Mouse (Mus musculus): Measurements from ENCODE around the gene Golgb1.

Golgb1 gene

DNA sequence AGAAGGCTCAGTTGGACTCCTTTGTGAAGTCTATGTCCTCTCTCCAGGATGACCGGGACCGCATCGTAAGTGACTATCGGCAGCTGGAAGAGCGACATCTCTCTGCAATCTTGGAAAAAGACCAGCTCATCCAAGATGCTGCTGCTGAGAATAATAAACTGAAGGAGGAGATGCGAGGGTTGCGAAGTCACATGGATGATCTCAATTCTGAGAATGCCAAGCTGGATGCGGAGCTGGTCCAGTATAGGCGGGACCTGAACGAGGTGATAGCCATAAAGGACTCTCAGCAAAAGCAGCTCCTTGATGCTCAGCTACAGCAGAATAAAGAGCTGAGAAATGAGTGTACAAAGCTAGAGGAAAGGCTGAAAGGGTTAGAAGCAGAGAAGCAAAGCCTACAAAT lies 43.6 kb downstream of the Golgb1 start:
- DNase-seq (ENCODE audit: low read depth, low spot score) = no peak

DNA sequence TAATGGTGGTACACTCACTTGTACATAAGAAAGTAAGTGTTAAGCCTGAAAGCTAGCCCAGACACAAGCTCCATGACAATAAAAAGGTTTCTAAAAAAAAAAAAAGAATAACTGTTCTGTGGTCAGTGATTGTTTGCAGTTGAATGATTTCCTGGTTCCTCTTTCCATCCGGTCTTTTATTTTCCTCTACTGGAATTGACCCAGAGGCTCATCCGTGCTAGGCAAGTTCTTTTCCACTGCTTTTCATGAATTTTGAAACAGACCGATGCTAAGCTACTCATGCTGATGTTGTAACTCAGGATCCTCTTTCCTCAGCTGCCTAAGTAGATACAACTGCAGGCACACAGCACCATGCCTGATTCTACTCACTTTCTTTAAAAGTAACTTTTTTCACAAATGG lies 45.5 kb downstream of the Golgb1 start:
- DNase-seq (ENCODE audit: low read depth, low spot score) = peak; percentile 34

DNA sequence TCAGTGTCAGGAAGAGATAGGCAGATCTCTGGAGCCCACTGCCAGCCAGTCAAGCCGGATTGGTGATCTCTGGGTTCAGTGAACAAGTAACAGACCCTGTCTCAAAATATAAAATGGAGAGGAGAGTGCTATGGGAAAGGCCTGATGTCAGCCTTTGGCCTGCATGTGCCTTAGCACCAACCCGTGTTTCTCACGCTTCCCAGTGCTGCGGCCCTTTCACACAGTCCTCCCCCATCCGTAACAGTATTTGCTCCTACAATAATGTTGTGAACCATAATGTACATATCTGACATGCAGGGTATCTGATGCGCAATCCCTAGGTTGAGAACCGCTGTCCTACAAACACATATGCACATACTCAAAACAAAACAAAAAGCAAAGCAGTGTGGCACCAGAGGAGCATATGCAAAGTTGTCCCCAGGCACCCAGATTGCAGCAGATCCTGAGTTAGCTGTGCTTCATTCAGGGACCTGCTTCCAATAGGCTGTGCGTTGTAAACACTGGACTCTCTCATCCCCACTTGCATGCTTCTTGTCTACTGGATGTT lies 46.2 kb downstream of the Golgb1 start:
- peak; percentile 47 for DNase-seq (ENCODE audit: low read depth, low spot score)

DNA sequence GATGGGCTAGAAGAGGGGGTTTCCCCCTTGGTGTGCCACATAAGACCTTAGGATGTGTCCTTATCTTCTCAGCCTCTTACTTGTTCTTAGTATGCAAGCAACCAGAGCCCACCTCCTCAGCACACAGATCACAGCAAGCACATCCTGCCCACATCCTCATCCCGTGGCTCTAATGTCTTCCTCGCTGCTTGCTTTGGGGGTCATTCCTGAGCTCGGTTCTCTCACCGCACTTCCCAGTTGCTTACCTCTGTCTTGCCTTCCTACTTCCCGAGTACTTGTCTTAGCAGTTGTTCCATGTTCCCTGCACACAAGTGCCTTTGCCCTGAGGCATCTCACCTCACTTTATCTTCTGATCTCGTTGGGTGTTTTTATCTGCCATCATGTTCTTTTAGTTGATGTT lies 47.0 kb downstream of the Golgb1 start:
- DNase-seq (ENCODE audit: low read depth, low spot score) = no peak

DNA sequence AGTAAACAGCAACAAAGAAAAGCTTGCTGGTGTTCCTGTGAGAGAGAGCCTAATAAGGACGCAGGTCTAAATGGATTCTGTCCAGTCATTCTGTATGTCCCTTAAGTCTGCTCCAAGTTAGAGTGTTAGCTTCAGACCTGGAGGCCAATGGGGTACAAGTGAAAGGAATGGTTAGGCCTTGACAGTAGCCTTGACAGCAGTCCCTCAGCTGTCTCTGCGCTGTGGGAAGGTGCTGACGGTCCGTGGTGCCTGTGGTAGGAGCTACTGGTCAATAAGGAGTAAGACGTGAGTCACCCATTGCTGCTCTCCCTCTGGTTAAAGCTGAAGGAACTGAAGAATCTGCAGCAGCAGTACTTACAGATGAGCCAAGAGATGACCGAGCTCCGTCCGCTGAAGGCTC lies 49.4 kb downstream of the Golgb1 start:
- DNase-seq (ENCODE audit: low read depth, low spot score) = no peak

DNA sequence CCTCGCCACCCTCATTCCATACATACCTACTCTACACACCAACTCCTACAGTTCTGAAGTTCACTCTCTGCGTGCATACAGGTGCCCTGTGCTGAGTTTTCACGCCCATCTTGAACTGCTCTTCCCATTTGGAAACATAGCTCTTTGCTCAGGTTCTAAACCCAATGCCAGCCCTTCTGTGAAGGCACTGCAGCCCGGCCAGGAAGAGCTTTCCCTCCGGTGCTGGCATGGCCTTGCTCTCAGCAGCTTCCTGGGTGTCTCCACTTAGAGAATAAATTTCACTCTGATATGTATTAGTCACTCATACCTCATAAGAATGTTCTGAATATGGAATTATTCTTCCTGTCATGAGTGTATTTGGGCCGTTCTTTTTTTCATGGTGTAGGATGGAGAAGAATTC lies 50.4 kb downstream of the Golgb1 start:
- no peak for DNase-seq (ENCODE audit: low read depth, low spot score)

DNA sequence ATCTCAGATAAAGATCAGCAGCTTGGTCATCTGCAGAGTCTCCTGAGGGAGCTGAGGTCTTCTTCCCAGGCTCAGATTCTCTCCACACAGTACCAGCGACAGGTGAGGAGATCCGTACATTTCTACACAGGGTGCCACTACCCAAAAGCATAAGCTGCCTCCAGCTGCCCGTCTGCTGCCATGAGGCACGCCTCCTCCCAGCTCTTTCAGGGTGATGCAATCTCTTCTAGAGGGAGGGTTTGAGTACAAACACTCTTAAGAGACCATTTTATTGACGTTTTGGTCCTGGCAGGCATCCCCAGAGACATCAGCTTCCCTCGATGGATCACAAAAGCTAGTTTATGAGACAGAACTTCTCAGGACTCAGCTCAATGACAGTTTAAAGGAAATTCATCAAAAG lies 50.9 kb downstream of the Golgb1 start:
- no peak for DNase-seq (ENCODE audit: low read depth, low spot score)

DNA sequence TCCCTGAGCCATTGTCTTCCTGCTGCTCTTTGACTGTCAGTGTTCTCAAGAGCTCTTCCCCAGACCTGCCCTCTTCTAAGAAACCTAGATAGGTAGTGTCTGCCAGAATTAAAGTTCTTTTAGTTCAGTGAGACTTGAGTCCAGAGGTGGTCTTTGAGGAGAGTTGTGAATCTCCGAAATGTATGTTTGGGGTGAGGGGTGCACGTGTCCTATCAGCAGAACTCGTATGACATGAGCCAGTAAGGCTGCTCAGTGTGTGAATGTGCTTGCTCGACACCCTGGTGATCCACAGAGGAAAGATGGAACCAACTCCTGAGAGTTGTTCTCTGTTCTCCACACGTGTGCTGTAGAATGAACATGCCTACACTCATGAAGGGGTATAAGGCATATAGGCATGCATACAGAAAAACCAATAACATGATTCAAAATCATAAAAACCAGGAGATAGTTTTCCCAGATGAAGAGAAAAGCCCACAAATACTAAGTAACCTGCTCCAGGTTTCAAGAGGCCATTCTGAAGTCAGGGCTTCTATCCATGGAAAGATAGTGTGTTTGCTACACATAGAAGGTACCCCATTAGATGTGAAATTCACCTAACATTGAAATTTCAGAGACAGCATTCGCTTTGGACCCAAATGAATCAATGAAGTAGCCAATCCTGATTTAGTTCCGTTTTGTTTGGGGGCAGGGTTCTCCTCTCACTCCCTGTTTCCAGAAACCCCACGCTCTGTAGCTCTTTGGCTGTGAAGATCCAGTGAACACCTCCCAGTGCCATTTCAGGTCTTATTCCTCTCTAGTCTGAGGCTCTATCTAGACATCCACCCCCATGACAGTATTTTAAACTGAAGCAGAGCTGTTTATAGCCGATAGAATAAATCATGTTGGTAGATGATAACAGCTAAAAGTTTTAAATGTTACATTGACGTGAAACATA lies 51.8 kb downstream of the Golgb1 start:
- DNase-seq (ENCODE audit: low read depth, low spot score) = no peak

DNA sequence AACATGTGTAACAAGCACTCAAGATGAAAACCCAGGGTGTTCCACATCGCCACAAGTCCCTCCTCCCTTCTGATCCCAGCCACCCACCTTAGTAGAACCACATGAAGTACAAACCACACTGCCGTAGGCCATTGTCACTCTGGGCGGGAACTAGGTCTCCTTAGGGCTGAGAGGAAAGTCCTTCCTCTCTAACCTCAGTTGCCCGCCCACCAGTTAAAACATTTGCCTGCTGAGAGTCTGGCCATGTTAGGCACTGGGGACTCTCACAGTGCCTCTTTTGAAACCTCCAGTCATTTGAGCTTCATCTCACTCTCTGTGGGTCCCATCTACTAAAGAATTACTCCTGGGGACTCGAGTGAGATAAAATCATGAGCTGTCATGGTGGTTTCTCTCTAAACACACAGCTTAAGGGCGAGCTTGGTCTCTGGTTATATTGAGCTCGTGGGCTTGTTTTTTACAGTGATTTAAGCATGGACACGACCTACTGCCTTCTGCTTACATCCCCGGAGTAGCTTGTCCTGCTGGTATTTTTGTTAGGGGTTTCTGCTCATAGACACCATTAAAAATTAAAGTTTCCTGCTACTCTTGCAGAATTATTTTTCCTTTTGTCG lies 52.7 kb downstream of the Golgb1 start:
- DNase-seq (ENCODE audit: low read depth, low spot score) = no peak

DNA sequence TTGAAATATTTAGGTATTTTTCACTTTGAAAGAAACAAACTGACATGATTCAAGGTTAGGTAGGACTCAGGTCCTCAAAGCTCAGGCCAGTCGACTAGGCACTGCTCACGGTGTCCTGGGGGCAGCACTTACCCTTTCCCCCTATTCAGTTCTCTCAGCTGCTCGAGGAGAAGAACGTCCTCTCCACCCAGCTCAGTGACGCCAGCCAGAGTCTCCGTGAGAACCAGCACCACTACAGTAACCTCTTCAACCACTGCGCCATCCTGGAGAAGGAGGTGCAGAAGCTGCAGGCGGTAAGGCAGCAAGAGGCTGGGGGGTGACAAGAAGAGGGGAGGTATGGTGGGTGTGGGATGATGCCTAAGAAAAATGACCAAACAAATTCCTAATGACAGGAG lies 53.2 kb downstream of the Golgb1 start:
- DNase-seq (ENCODE audit: low read depth, low spot score) = no peak

DNA sequence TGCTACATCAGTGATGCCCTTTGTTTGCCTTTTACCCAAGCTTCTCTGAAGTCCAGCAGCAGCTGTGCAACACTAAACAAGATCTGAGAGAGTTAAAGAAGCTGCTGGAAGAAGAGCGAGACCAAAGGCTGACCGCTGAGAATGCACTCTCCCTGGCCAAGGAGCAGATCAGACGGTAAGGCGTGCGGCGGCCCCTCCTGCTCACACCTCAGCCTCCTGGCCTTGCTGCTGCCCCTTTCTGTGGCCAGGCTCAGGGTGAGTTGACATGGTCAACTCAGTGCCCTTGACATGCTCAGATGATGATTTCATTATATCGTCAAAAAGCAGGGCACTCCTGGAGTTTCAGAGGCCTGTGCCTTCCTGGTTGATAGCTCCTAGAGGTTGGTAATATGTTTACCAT lies 54.3 kb downstream of the Golgb1 start:
- no peak for DNase-seq (ENCODE audit: low read depth, low spot score)

DNA sequence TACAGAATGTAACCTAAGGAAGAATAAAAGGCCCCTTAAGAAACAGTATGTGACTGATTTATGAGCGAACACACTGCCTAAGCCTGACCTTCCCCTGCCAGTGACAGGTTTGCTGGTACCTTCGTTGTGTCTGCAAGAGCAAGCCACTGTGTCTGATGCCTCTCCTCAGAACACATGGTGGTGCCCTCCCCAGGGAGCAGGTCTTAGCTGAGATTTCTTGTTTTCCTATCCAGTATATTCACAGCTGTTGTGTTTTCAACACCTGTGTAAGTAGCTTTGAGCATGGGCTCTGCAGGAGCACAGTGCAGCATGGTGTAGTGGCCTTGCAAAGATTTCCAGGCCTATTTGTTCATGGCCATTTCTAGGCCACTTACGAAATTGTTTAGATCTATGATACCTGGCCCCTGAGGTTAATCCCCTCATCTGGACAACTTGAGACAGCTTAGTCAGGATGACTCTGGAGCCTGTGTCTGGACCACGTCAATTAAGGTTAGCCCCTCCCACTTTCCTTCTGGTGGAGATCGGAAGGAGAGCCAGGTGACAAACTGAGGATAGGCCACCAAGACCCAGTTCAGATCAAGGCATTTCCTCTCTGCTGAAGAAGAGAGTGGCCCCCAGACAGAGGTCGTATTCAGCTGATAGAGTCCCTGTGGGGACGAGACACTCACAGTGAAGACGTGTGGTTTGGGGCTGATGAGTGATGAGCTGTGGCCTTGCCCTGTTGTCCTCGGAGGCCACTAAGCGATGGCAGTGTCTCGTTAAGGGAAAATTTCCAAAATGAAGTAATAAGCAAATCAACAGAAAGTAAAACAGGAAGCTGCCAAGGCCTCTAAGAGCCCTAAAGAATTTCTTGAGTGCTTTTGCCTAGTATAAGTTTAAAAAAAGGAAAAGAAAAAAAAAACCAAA lies 55.5 kb downstream of the Golgb1 start:
- peak; percentile 74 for DNase-seq (ENCODE audit: low read depth, low spot score)

DNA sequence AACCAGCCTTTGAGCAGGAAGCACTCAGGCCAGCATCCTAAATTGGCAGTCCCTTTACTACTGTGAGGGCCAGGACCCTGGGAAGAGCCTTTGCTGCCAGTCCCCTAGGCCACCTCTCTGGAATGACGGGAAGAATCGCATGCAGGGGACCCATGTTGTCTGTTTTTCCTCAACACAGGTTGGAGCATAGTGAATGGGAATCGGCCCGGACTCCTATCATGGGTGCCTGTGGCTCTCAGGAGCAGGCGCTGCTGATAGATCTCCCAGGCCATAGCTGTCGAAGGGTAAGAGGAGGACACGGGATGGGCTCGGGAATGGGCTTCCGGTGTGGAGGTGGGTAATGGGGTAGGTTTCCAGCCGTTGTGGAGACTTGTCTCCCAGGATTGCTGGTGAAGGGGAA lies 56.4 kb downstream of the Golgb1 start:
- no peak for DNase-seq (ENCODE audit: low read depth, low spot score)

DNA sequence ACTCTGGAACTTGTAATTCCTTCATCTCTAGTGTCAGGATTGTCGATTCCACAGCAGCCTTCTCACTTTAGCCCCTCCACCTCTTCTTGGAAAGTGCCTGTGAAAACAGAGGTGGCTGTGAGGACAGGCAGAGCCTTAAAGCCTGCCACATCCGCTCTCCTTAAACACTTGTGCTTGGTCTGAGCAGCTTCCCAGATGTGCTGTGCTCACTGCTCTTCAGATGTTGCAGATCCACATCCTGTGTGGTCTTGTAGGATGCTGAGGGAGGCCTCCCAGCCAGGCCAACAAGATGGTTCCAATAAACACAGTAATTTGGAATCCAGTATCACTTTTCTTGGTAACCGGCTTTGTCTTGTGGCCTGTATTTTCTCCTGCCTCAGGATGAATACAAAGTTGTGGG lies 57.0 kb downstream of the Golgb1 start:
- DNase-seq (ENCODE audit: low read depth, low spot score) = no peak

DNA sequence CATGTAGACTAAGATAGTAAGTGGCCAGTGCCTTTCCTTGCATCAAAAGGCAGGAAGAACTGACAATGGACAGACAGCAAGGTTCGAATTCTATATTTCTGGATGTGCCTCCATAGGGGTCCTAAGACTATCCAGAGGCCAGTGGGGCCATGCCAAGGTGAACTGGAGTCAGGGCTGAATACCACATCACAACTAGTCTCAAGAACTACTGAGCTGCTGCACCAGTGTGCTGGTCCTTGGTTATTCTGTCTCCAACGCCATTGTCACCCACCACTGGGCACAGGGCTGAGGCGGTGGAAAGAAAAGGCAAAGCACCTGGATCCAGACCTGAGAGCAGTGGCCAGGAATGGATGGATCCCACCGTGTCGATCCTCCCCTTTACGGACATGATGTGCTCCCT lies 57.6 kb downstream of the Golgb1 start:
- DNase-seq (ENCODE audit: low read depth, low spot score) = no peak

DNA sequence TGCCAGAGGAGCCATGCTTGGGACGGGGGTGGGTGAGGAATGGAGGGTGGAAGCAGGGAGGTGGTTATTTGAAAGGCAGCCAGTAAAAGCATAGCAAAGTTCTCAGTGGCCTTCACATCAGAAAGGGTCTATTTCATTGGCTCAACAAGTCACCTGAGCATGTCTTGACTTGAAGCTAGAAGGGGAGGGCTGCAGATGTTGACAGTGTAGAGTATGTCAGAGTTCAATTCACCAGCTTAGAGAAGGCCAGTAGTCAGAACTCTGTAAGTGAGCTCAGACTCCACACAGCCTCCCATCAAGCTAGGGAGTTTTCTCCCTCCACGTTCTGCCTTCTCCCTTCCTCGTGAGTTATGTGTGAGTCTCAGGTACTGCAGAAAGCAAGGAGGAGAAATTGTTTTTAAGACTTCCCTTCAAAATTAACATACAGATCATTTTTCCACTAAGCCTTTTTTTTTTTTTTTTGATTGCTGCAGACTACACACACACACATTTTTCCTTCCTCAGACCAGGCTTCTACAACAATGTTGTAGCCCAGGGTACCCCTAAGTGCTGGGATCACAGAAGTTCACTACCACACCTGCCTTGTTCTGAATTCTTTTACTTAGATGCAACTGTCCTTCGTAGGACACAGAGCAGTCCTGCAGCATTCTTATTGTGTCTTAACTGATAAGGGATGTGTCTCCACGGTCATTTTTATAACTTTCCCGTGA lies 59.3 kb downstream of the Golgb1 start:
- DNase-seq (ENCODE audit: low read depth, low spot score) = peak; percentile 84

DNA sequence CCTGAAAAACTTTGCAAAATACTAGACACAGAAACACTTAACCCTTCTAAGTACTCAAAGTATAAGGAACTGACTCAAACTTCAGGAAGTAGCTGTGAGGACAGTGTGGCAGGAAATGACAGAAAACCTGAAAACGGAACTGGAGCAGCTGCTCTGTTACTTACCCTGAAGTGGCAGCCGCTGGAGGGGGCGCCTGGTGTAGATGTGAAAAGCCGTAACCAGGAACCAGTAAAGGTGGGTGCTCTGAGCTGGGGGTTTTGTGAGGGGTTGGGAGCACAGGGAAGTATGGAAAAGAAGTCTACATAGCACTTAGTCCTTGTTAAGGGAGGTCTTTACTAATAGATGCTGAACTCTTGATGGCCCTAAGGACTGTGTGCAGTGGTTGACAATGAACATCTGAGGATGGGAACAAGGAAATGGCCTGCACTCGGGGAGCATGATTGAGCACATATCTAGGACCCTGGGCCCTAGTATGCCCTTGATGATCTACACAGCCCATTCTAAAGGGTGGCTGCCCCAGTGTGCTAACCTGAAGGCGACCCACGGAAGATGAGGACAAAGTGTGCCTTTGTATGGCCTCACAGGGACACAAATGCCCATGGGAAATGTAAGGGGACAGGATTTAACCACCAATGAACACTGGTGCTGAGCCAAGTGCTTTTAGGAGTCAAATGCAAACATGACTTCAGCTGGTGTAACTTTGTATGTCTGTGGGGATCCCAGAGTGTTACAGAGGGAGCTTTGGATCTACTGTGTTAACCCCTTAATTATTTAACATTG lies 60.1 kb downstream of the Golgb1 start, which contains the start of gene Hcls1:
TSS of gene Hcls1 (plus strand) at position 143 of the 780 bp plus-strand sequence.
- peak; percentile 92 for DNase-seq (ENCODE audit: low read depth, low spot score)

DNA sequence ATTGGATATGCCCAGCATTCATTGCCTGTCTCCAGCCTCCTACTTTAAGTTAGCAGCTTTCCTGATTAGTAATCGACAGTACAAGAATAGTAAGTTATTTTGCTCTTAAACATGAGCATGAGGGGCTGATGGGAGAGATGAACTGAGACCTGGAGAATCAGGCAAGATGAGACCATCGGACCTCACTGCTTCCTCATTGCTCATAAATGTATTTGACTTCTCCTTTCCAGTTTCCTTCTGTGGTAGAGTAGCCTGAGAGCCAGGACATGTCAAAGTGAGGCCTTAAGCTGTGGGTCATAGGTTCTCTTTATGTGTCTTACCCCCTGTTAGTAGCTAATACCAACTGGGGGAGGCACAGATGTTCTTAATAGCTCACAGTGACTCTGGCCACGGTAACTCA lies 60.9 kb downstream of the Golgb1 start:
- peak; percentile 82 for DNase-seq (ENCODE audit: low read depth, low spot score)

DNA sequence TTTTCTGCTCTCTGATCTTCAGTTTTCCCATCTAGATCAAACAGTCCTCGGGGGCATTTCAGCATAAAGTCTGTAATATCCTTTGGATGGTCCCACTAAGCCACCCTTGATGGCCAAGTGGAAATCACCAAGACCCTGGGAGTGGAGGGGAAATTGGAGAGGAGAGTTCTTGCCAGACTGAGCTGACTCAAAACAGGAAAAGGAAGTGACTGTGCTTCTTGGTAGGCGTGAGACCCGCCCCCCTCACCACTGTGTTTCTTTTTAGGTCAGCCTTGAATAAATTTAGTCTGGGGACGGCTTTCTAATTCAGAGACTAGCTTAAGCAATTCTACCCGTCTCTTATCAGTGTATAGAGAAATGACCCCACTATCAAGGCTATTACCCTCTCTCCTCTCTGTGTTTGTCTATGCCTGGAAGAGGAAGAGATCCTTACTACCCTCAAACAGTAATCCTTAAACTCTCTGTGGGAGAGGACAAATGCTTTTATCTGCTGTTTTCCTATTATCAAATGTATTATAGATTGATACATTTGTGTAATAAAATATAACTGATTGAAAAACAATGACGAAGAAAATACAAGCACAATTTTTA lies 66.3 kb downstream of the Golgb1 start:
- peak; percentile 90 for DNase-seq (ENCODE audit: low read depth, low spot score)

DNA sequence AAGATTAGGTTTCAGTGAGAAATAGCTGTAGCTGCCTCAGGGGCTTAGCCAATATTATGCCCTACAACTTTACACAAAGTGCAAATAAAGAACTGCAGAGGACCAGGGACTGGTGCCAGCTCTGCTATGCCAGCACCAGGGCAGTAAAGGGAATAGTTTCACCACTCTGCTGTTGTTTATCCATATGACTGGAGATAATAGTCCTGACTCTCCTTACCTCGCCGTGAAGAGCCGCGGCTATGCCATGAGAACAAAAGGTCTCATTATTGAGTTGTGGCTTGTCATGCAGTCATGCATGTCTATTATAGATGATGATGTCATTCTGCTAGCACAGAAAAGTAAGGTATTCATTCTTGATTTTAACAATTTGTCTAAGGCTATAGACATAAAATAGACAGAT lies 67.0 kb downstream of the Golgb1 start:
- no peak for DNase-seq (ENCODE audit: low read depth, low spot score)

Measured in A20 (cell line).